Mouse (Mus musculus) urinary bladder, postnatal 36 days (tissue): ENCODE measurements at regions not wholly inside any gene's neighbourhood (a gene's known extent, or its start where the extent isn't known, plus 50 kb on each side); places are given as distances from the start of the nearest gene placed in this dataset.

ENCODE experiments used
- DNase-seq, 2 experiments: peaks; one replicate each; pipeline ENCODE4 v3.0.0; 2022; ENCODE audit warnings: low spot score in 2 of 2, mixed read lengths in 1 of 2

GRCm38 (mm10) chr3:41363947-41364346 is 191.6 kb upstream of the Jade1 start:
- no peak for DNase-seq

- DNase-seq, result peak in 1 of 2 experiments; percentile 40
Observed at GRCm38 (mm10) chr3:41360231-41360630, 195.3 kb upstream of the Jade1 start.

DNA sequence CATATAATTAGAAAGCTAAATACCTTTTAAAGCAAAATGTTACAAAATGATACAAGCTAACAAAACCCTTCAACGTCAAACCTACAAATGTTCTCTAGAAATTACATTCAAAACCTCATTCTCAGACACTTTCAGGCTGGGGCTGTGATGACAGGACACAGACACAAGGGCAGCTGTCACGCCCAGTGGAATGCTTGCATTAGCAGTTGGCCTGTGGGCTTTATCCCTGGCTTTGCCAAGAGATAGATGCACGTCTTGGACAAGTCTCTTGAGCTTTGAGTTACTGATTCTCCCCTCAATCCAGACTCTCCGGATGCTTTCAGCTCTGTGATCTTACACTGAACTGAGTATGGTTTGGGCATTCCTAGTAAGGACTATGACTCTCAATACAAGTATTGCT is 196.1 kb upstream of the Jade1 start:
- DNase-seq, result no peak

DNA sequence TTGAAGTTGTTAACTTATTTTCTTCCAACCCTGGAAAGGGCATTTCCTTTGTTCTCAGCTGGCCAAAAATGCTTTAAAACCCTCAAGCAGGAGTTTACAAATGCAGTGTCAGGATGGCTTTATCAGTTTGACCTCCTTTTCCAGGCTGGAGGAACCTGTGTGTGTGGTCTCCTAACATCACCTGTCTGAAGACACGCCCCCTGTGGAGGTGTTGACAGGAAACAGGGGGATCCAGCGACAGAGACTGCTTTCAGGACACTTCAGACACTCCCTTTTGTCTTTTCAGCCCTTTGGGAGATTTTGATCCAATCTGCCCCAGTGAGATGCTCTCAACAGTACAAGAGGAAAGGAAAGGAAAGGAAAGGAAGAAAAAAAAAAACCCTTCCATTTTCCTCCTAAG is 202.5 kb upstream of the Jade1 start:
- no peak for DNase-seq

DNA sequence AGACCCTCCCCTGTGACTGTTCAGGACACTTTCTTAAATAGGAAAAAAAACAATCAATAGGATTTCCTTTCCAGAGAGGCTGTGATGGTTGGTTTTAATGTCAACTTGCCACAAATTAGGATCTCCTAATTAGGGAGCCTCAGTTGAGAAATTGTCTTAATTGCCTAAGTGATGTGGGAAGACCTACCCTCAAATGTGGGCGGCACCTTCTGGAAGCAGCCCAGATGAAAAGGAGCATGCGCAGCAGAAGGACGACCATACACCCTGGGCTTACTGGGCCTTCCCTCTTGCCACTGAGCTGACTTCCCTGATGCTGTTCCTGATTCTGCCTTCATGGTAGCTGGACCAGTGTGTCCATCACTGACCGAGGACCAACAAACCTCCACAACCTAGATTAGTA is 203.7 kb upstream of the Jade1 start:
- DNase-seq, result no peak

DNA sequence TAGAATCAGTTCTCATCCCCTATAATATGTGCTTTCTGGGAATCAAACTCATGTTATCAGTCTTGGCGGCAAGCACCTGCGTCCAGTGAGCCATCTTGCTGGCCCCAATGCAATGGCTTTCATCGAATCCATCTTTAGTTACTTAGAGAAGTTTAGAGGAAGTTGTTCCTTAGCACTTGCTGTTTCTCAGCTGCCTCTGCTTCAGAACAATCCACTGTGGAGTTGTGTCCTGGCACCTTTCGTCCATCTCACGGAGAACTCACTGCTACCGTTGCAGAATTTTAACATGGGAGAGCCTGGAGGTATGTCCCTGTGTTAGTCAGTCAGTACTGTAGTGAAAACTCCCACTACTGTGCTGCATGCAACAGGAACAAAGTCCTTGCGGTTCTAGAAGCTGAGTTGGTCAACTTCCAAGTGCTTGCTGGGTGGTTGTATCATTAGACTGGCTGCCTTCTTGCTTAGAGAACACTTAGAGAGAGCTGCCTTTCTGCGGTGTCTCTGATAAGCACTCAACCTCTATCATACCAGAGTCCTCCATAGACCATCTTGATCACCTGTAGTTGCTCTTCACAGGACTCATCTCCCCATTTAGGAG is 204.3 kb upstream of the Jade1 start:
- DNase-seq, result no peak

DNA sequence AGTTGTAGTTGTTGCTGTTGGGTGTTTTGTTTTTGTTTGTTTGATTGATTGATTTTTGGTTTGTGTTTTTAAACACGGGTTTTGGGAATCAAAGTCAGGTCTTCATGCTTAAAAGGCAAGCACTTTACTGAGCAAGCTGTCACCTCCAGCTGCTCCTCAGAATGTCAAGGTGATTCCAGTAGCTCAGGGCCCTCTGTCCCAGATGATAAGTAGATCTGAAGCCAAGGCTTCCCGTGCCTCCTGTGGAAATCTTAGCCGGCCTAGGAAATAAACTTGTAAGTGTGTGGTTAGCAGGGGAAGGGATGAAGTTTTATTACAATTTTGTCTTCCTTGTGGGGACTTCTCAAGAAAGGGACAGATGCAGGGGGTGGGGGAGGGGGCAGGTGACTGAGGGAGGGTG is 205.2 kb upstream of the Jade1 start:
- DNase-seq, result no peak

DNA sequence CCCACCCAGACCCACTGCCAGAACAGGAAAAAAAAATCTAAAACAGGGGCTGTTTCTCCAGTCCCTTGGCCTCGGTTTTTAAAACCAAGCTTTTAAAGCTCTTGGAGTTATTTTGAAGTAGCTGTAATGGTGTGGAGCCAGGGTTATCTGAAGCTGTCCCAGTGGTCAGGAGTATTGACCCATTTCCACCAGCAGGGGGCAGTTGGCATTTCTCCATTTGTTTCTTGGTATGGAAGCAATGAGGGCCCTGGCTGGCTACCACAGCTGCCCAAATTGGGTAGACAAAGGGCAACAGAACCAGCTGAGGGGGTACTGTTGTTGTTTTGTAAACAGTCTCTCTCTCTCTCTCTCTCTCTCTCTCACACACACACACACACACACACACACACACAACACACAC is 206.7 kb upstream of the Jade1 start:
- peak in 1 of 2 experiments; percentile 53 for DNase-seq

GRCm38 (mm10) chr3:41346863-41347262 is 208.7 kb upstream of the Jade1 start:
- no peak for DNase-seq

DNA sequence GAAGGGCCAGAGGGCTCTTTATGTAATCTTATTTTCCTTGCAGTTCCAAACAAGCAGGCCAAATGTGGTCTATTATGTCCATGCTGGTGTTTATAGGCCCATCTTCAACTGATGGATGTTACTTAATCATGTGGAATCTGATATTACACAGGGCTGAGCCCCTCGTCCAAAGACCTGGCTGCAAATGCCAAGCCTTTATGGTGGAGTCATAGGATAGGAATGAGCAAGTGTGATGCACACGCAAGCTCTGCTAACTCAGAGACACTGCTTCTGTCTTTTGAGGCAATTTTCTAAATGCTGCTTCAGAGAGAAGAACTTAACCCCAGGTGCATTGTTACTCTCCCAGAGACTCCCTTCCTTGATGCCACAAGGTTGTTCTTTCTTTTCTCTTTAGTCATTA is 212.1 kb upstream of the Jade1 start:
- DNase-seq, result no peak

DNA sequence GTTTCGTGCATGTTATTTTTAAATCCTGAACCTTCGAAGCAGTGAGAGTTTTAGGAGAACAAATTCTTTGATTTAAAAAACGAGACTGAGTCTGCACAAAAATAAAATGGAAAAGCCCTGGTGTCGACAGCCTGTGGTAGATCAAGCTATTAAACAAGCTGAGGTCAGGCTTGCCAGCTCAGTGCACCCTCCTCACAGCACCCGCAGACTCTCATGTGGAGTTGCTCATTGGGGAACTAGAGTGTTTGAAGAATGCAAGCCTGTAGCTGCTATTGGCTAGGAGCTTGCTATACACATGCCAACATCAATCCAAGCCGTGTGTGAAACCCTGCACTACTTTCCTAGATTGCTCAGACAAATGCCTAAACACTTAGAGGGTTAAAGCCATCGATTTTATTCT is 223.1 kb upstream of the Jade1 start:
- no peak for DNase-seq

DNA sequence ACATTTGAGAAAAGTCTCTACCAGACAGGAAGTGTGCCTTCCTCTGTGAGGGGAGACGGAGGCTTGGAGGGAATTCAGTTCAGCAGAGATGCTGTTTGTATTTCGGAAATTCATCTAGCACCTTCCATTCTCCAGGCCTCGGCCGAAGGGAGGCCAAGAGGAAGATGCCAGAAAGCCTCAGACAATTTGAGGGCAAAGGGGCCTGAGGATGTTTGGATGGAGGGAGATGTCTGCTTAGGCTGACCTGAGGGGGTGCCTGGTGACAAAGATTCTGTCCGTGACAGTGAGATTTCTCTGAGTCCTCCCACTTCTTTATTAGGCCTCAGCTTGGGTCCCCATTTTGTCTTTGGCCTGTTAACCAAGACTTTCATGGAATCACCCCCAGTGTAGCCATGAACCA is 225.2 kb upstream of the Jade1 start:
- DNase-seq, result no peak

DNA sequence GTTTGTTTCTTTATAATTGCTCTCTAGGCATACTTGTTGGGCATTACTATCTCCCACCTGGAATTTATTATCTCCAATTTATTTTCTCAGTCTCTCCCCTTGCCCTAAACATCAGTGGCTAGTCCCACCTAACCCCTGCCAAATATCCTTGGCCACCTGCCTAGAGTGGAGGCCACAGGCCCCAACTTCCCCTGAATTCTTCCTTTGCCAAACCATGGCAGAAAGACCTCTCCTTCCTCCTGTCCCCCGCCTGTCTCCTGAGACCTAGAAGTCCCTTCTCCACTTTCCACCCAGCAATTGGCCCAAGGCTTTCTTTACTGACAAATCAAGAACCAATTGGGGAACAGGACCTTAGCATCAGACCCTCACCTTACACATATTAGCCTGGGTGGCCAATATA is 226.7 kb upstream of the Jade1 start:
- no peak for DNase-seq

DNA sequence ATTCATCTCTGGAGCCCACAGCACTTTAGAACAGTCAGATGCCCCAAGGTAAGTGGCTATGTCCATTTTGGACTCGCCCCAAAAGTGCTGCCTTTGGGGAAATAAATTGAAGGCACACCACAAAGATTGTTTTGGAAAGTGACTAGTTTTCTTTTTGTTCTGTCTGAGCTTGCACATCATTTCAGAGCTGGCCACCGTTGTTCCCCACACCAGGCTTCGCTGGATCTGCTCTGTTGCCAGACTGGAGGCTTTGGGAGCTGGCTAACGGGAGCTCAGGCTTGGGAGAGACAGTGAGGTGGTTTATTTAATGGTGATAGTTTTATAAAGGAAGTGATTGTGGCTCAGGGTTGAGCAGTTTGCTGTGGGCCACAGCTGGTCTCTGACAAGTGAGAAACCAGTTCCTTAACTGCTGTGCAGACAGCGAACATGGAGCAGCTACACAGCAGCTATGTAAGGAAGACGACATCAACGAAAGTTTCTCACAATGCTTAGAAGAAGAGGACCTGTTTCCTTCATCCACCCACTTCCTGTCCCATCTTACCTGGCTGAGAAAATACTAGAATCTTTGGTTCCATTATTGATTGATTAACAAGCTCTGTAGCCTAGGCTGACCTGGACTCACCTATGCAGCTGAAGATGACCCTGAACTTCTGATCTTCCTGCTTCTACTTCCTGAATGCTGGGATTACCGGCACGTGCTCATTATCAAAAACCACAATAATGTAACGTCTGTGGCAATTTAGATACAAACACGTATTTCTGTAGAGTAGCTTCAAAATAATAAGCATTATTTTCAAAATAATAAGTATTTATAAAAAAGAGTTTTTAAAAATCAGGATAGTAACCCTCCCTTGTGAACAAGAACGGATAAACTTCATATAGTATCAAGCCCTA is 229.1 kb upstream of the Jade1 start:
- DNase-seq, result no peak

DNA sequence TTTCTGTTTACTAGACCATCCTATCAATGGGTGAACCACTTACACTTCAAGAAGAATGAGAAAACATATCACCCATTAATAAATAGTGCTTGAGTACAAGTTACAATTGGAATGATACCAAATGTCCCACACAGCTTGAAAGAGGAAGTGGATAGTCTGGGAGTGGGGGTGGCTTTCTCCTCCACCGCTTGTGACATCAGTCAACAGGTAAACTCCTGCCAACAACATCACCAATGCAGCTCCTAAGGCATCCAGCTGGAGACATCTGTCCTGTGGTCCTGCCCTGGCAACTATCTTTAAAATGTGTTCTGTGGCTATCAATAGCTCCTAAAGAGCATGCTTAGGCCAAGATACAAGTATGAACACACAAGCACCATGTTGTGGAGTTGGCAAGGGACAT is 233.7 kb upstream of the Jade1 start:
- no peak for DNase-seq

DNA sequence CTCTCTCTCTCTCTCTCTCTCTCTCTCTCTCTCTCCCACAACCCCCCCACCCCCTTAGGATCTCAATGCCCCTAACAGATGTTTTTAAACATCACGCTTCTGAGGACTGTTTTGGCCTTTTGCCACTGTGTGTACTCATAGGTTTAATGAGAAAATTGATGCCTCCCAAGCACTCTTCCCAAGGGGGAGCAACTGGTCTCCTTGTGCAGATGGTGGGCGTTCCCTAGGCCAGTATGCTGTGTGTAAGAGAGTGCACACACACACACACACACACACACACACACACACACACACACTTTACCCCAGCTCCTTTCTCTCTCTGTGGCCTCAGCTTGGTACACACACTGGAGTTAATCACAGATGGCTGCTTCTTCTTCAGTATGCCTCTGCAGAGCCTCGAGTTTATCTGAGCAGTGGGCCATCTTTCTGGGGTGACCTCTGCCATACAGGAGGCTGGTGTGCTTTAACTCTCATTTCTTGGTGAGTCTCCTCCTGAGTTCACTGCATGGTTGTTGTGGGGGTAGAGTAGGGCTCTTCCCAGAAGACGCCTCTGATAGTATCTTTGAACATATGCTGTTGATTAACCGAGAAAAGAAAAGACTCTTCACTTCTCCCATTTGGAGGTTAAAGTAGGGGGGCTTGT is 236.2 kb upstream of the Jade1 start:
- DNase-seq, result no peak

DNA sequence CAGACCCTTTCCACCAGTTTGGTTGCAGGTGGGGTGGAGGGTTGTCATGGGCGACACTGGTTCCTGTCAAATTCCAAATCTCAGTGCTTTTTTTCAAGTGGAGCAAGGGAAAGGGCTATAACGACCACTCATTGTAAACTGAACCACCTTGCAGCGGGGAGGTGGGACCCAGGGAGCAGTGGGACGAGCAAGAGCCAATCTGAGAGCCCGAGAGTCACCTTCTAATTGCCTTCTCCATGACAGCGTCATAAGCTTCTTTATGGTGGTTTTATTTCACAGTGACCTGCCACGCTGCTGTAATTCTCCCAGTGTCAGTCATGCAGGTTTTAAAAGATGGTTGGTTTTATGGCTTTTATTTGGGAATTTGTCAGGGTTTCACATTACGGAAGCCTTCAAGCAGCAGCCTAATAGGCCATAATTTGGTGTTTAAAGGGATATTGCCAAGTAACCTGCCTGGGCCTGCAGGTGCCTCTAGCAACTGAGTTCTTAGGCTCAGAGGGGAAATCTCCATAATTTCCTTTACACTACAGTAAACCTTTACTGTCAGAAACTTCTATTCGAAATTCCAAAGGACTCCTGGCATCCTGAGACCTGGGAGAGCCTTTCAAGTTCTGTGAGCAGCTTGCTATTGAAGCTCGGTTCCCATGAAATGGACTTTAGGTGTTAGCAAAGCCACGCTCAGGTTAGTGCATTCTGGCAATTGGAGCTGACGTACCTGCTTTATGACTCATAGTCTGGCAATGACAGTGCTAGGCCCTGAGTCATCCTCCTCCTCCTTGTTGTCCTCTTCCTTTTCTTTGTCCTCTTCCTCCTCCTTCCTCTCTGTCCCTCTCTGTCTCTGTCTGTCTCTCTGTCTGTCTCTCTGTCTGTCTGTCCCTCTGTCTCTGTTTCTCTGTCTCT is 235.6 kb upstream of the Pgrmc2 start:
- DNase-seq, result peak; percentile 15 to 33

- no peak for DNase-seq
Observed at GRCm38 (mm10) chr3:41317170-41317569, 234.3 kb upstream of the Pgrmc2 start.

- DNase-seq, result no peak
Observed at GRCm38 (mm10) chr3:41312492-41312891, 229.6 kb upstream of the Pgrmc2 start.

GRCm38 (mm10) chr3:41307400-41308028 is 224.7 kb upstream of the Pgrmc2 start:
- DNase-seq, result no peak

- no peak for DNase-seq
Observed at GRCm38 (mm10) chr3:41302805-41303204, 220.0 kb upstream of the Pgrmc2 start.
